Mouse (Mus musculus) ES-CJ7 (cell line): ENCODE data around the gene Rdh16f2.
"Not testable (repeated sequence)": the region's sequence is repeated elsewhere in the genome, so short reads cannot be mapped to it uniquely, and the experiment has no call there.

Experiments
- DNase-seq: peaks from one replicate; pipeline ENCODE4 v3.0.0; 2011; ENCODE audit warnings: low read depth, low spot score

The Rdh16f2 gene

GRCm38 (mm10) chr10:127888605-127889004 is 22.3 kb downstream of the Rdh16f2 start, which contains the start of gene Rdh7:
Rdh7 (minus strand) TSS chr10:127888817.
- DNase-seq, result no peak

GRCm38 (mm10) chr10:127891481-127891880 is 25.2 kb downstream of the Rdh16f2 start:
- DNase-seq, result no peak

GRCm38 (mm10) chr10:127893163-127894022 is 27.1 kb downstream of the Rdh16f2 start:
- DNase-seq, result peak; percentile 79

GRCm38 (mm10) chr10:127896705-127897104 is 30.4 kb downstream of the Rdh16f2 start:
- DNase-seq, result peak; percentile 58

- peak; percentile 68 for DNase-seq
Measured at GRCm38 (mm10) chr10:127897506-127897905, 31.2 kb downstream of the Rdh16f2 start.

GRCm38 (mm10) chr10:127898218-127898617 is 31.9 kb downstream of the Rdh16f2 start, which contains the start of gene Sdr9c7:
Sdr9c7 (plus strand) TSS chr10:127898518.
- DNase-seq, result no peak

- no peak for DNase-seq
Measured at GRCm38 (mm10) chr10:127899783-127900182, 33.5 kb downstream of the Rdh16f2 start.

- no peak for DNase-seq
Measured at GRCm38 (mm10) chr10:127901751-127902150, 35.5 kb downstream of the Rdh16f2 start.

GRCm38 (mm10) chr10:127903116-127903515 is 36.8 kb downstream of the Rdh16f2 start:
- no peak for DNase-seq

GRCm38 (mm10) chr10:127904718-127905446 is 38.6 kb downstream of the Rdh16f2 start:
- no peak for DNase-seq

GRCm38 (mm10) chr10:127906138-127906537 is 39.9 kb downstream of the Rdh16f2 start:
- DNase-seq, result no peak

- DNase-seq, result peak; percentile 35
Measured at GRCm38 (mm10) chr10:127907386-127907951, 41.2 kb downstream of the Rdh16f2 start.

- no peak for DNase-seq
Measured at GRCm38 (mm10) chr10:127915578-127915977, 49.3 kb downstream of the Rdh16f2 start.

GRCm38 (mm10) chr10:127917183-127917582 is 50.9 kb downstream of the Rdh16f2 start:
- DNase-seq, result not testable (repeated sequence)

GRCm38 (mm10) chr10:127917651-127918050 is 51.4 kb downstream of the Rdh16f2 start:
- DNase-seq, result no peak

- DNase-seq, result no peak
Measured at GRCm38 (mm10) chr10:127922241-127922640, 56.0 kb downstream of the Rdh16f2 start.

- no peak for DNase-seq
Measured at GRCm38 (mm10) chr10:127923024-127923423, 56.8 kb downstream of the Rdh16f2 start.

- DNase-seq, result no peak
Measured at GRCm38 (mm10) chr10:127924597-127925378, 58.5 kb downstream of the Rdh16f2 start.
